Mouse (Mus musculus) hindbrain, embryonic 11.5 days (tissue): Measurements from ENCODE around the gene Skap1. TPM values are rescaled to one million over a fixed set of nuclear protein-coding genes. Genes with fewer than 3 reads are reported as not detected.

ENCODE experiments used
- polyA plus RNA-seq: library from polyadenylated mRNA; unstranded; fragments of >200 nt; fragmentation: Nextera tagmentation; extraction: Ambion mirVana; gene quantifications from 2 replicates; pipeline ENCODE4 v1.2.1, GENCODE M21; 2014

The Skap1 gene
- polyA plus RNA-seq, 1 experiment from 2014 or later: 0.85 TPM

Other genes with a start within 250 kb of the Skap1 start
- 0.80 and 3.2 TPM in 2 replicates for gene Hoxb9, start 193.1 kb upstream of the Skap1 start, polyA plus RNA-seq
- 3.1 and 7.0 TPM in 2 replicates for gene Hoxb8, start 182.7 kb upstream of the Skap1 start, polyA plus RNA-seq
- 4.0 and 11.2 TPM in 2 replicates for gene Hoxb7, start 178.0 kb upstream of the Skap1 start, polyA plus RNA-seq
- 15.9 and 38.5 TPM in 2 replicates for gene Hoxb6, start 172.1 kb upstream of the Skap1 start, polyA plus RNA-seq
- 33.1 and 42.5 TPM in 2 replicates for gene Hoxb5, start 161.3 kb upstream of the Skap1 start, polyA plus RNA-seq
- gene Hoxb4, start 146.3 kb upstream of the Skap1 start, polyA plus RNA-seq: 3.5 and 5.1 TPM in 2 replicates
- 10.5 and 13.1 TPM in 2 replicates for gene Hoxb3, start 141.3 kb upstream of the Skap1 start, polyA plus RNA-seq
- gene Hoxb2, start 114.1 kb upstream of the Skap1 start, polyA plus RNA-seq: 64.9 and 67.5 TPM in 2 replicates
- gene Hoxb1, start 98.8 kb upstream of the Skap1 start, polyA plus RNA-seq: 7.3 and 8.2 TPM in 2 replicates